Mouse (Mus musculus): Measurements from ENCODE around the gene Dlg2. TPM values are rescaled to one million over a fixed set of nuclear protein-coding genes. Genes with fewer than 3 reads are reported as not detected.

The Dlg2 gene
- polyA plus RNA-seq, 1 experiment from 2014 or later, result 3.8 TPM

- Histone ChIP-seq H3K36me3 (no peaks in the 10 kb centered on the region), H3K4me1 (peaks cover 9% of the 10 kb centered on the region), H3K27ac (no peak overlapping the region), H3K4me3 (no peak overlapping the region), H3K27me3 (ENCODE audit: insufficient read depth, poor library complexity, severe bottlenecking) (no peaks in the 10 kb centered on the region), H3K9me3 (no peaks in the 10 kb centered on the region)
- no peak for DNase-seq (ENCODE audit: low spot score)
- WGBS, result 68% methylated on average over 3 of the region's 3 CpGs
Measured at GRCm38 (mm10) chr7:92258701-92259100, 1782.2 kb downstream of the Dlg2 start.

DNA sequence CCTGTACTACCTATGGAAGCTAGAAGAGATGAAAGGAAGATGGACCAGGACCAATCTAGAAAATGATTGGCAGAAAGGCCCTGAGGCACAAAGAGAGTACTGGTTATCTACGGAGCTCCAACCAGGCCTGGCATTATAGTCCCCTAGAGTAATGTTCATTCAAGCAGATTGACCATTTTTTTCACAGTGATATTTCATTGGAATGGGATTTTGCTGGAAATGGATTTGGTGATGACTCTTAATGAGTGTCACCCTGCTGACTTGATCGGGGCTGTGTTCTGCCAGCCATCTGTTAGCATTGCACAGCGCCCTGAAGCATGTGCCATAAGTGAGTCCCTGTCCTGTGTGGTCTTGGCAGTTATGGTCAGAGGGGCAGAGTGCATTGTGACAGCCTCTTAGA lies 1787.9 kb downstream of the Dlg2 start:
- Histone ChIP-seq H3K27me3 (ENCODE audit: insufficient read depth, poor library complexity, severe bottlenecking) (no peaks in the 10 kb centered on the region), H3K9me3 (no peaks in the 10 kb centered on the region), H3K4me1 (no peaks in the 10 kb centered on the region), H3K36me3 (no peaks in the 10 kb centered on the region), H3K4me3 (no peak overlapping the region), H3K27ac (no peak overlapping the region)
- no peak for DNase-seq (ENCODE audit: low spot score)
- 90% methylated on average over 3 of the region's 3 CpGs for WGBS

GRCm38 (mm10) chr7:92264964-92265363 lies 1788.5 kb downstream of the Dlg2 start:
- Histone ChIP-seq H3K4me3 (no peak overlapping the region), H3K9me3 (no peaks in the 10 kb centered on the region), H3K27ac (no peak overlapping the region), H3K4me1 (no peaks in the 10 kb centered on the region), H3K36me3 (no peaks in the 10 kb centered on the region), H3K27me3 (ENCODE audit: insufficient read depth, poor library complexity, severe bottlenecking) (no peaks in the 10 kb centered on the region)
- DNase-seq (ENCODE audit: low spot score), result no peak

- H3K4me1 ChIP-seq, result peaks cover 4% of the 10 kb centered on the region; the same call in 1 of the 2 replicates
- H3K27ac ChIP-seq, result no peak overlapping the region
- H3K9me3 ChIP-seq, result no peaks in the 10 kb centered on the region
- H3K27me3 ChIP-seq (ENCODE audit: insufficient read depth, poor library complexity, severe bottlenecking), result no peaks in the 10 kb centered on the region
- WGBS, result 76% methylated on average over 4 of the region's 4 CpGs
- no peak for DNase-seq (ENCODE audit: low spot score)
- H3K36me3 ChIP-seq, result no peaks in the 10 kb centered on the region
- no peak overlapping the region for H3K4me3 ChIP-seq
Measured at GRCm38 (mm10) chr7:92275353-92275752, 1798.9 kb downstream of the Dlg2 start.

GRCm38 (mm10) chr7:92277629-92278028 lies 1801.2 kb downstream of the Dlg2 start:
- no peak overlapping the region for H3K27ac ChIP-seq
- no peaks in the 10 kb centered on the region for H3K9me3 ChIP-seq
- no peaks in the 10 kb centered on the region for H3K27me3 ChIP-seq (ENCODE audit: insufficient read depth, poor library complexity, severe bottlenecking)
- no peaks in the 10 kb centered on the region for H3K36me3 ChIP-seq
- H3K4me3 ChIP-seq, result no peak overlapping the region
- 62% methylated on average over 4 of the region's 4 CpGs for whole genome bisulfite sequencing
- peaks cover 11% of the 10 kb centered on the region; the same call in 1 of the 2 replicates for H3K4me1 ChIP-seq
- no peak for DNase-seq (ENCODE audit: low spot score)

DNA sequence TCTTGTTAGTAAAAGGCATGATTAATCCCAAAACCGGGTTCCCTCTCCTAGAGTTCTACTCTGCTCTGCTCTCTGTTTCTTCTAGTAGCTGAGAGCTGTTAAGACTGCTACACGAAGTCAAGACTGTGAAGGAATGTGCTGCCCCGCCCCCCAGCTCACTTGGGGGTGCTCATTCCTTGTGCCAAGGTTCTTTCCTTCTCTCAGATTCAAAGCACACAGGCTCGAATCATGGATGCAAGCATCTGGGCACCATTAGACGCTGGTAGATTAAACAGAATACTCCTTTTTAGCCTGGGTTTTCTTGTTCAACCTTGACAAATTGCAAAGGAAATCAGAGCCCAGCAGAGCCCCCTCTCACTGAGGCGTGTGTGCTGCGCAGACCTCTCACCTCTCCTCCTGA lies 1804.5 kb downstream of the Dlg2 start:
- Histone ChIP-seq H3K4me3 (no peak overlapping the region), H3K4me1 (peaks cover 11% of the 10 kb centered on the region; the same call in 1 of the 2 replicates), H3K27ac (no peak overlapping the region), H3K9me3 (no peaks in the 10 kb centered on the region), H3K27me3 (ENCODE audit: insufficient read depth, poor library complexity, severe bottlenecking) (no peaks in the 10 kb centered on the region), H3K36me3 (no peaks in the 10 kb centered on the region)
- DNase-seq (ENCODE audit: low spot score), result no peak
- WGBS, result 19% methylated on average over 7 of the region's 7 CpGs

DNA sequence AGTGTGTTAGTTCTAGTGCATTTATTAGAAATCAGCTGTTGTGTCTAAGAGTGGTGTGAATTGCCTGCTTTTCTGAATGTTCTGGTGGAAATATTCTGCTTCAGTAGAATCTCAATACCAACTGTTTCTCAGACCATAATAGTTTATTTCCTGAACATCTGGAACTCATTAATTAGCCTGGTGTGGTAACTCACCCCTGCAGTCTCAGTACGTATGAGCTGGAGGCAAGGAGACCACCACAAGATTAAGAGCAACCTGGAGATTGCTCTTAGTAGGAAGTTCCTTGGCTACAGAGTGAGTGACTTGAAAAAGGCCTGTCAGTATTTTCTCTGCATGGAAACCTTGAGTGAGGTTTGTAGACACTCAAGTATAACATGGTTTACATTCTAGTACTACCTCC lies 1810.6 kb downstream of the Dlg2 start:
- no peak for DNase-seq (ENCODE audit: low spot score)
- no peaks in the 10 kb centered on the region for H3K36me3 ChIP-seq
- H3K4me1 ChIP-seq, result no peaks in the 10 kb centered on the region
- WGBS, result 40% methylated on average over 1 of the region's 1 CpGs
- H3K27me3 ChIP-seq (ENCODE audit: insufficient read depth, poor library complexity, severe bottlenecking), result no peaks in the 10 kb centered on the region
- H3K9me3 ChIP-seq, result no peaks in the 10 kb centered on the region
- no peak overlapping the region for H3K4me3 ChIP-seq
- H3K27ac ChIP-seq, result no peak overlapping the region

DNA sequence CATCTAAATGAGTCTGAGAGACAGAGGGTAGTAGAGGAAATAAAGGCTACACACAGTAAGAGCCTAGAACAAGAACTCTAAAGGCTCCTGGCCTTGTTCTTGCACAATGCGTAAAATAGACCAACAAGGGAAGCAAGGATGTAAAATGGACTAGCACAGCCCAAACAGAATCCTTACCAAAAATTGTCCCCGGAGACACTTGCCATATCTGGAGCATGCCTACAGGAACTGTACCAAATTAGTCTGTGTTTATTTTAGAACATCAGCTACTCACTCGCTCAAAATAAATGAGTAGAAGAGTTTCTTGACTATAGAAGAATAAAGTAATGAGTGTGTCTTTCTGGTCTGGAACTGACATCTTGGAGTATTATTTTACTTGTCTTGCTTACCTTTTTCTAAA lies 1812.3 kb downstream of the Dlg2 start:
- H3K4me1 ChIP-seq, result no peaks in the 10 kb centered on the region
- no peaks in the 10 kb centered on the region for H3K9me3 ChIP-seq
- H3K27ac ChIP-seq, result no peak overlapping the region
- no peaks in the 10 kb centered on the region for H3K36me3 ChIP-seq
- no peak for DNase-seq (ENCODE audit: low spot score)
- 87% methylated on average over 3 of the region's 3 CpGs for WGBS
- H3K27me3 ChIP-seq (ENCODE audit: insufficient read depth, poor library complexity, severe bottlenecking), result no peaks in the 10 kb centered on the region
- no peak overlapping the region for H3K4me3 ChIP-seq

DNA sequence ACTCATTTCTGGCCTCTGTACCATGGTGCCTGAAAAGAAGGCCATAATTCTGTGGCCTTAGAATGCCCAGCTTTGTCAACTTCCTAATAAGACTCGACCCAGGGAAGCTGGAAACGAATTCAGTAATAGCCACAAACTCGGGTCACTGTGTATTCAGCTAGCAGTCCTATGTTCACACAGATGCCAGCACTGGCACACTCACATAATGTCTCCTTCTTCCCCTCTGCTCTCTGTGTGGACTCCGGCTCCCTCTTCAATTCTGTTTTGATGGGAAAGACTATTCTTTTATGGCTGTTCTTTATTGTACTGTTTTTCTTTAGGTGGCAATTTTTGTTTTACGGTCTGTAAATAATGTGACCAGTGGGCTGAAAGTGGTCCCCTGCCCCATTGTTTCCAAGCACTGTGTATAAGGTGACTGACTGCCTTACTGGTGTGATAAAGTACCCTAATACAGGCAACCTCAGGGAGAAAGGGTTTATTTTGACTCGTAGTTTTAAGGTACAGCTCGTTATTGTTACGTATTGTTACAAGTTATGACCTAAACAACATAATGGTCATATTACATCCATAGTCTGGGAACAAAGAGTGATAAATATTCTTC lies 1816.5 kb downstream of the Dlg2 start:
- Histone ChIP-seq H3K27ac (no peak overlapping the region), H3K4me1 (no peaks in the 10 kb centered on the region), H3K27me3 (ENCODE audit: insufficient read depth, poor library complexity, severe bottlenecking) (no peaks in the 10 kb centered on the region), H3K36me3 (no peaks in the 10 kb centered on the region), H3K4me3 (no peak overlapping the region), H3K9me3 (no peaks in the 10 kb centered on the region)
- DNase-seq (ENCODE audit: low spot score), result no peak
- WGBS, result 81% methylated on average over 8 of the region's 8 CpGs

GRCm38 (mm10) chr7:92301046-92301445 lies 1824.6 kb downstream of the Dlg2 start:
- H3K27me3 ChIP-seq (ENCODE audit: insufficient read depth, poor library complexity, severe bottlenecking), result no peaks in the 10 kb centered on the region
- no peak for DNase-seq (ENCODE audit: low spot score)
- no peak overlapping the region for H3K27ac ChIP-seq
- H3K4me1 ChIP-seq, result no peaks in the 10 kb centered on the region
- no peaks in the 10 kb centered on the region for H3K36me3 ChIP-seq
- no peak overlapping the region for H3K4me3 ChIP-seq
- WGBS, result 41% methylated on average over 2 of the region's 2 CpGs
- H3K9me3 ChIP-seq, result no peaks in the 10 kb centered on the region

DNA sequence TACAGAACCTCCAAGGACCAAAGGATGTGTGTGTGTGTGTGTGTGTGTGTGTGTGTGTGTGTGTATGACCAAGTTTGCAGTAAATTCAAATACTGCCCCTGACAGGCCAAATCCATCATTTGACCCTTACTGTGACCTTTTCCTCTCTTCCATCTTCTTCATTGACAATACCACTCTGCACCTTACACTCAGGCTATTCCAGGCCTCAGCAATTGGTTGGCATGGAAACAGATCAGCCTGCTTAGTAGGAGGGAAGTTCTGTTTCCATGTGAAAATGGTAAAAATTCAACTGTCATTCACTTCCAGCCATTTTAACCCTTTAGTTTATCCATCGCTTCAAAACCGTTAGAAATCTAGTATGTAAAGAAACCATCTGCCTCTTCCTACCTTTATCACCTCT lies 1831.2 kb downstream of the Dlg2 start:
- Histone ChIP-seq H3K36me3 (no peaks in the 10 kb centered on the region), H3K27me3 (ENCODE audit: insufficient read depth, poor library complexity, severe bottlenecking) (no peaks in the 10 kb centered on the region), H3K9me3 (no peaks in the 10 kb centered on the region), H3K4me1 (no peaks in the 10 kb centered on the region), H3K27ac (no peak overlapping the region), H3K4me3 (no peak overlapping the region)
- no peak for DNase-seq (ENCODE audit: low spot score)
- WGBS, result 81% methylated on average over 2 of the region's 2 CpGs

DNA sequence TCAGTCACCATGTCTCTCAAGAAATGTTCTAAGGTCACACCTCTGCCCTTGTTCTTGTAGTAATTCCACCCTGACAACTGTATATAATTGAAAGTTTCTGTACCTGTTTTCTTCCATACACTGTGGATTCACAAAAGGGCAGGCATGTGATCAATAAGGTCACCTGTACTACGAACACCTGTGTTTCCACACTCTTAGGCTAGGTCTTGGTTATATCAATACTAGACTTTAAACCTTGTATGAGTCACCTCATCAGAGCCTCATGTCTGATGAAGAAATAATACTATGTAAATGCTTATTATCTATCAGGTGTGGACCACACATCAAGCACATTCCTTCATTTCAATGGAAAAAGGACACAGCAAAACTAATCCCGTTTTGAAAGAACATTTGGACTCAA lies 1831.7 kb downstream of the Dlg2 start:
- WGBS, result 70% methylated on average over 2 of the region's 2 CpGs
- no peaks in the 10 kb centered on the region for H3K36me3 ChIP-seq
- DNase-seq (ENCODE audit: low spot score), result no peak
- H3K27ac ChIP-seq, result no peak overlapping the region
- no peaks in the 10 kb centered on the region for H3K4me1 ChIP-seq
- H3K27me3 ChIP-seq (ENCODE audit: insufficient read depth, poor library complexity, severe bottlenecking), result no peaks in the 10 kb centered on the region
- no peak overlapping the region for H3K4me3 ChIP-seq
- H3K9me3 ChIP-seq, result no peaks in the 10 kb centered on the region

DNA sequence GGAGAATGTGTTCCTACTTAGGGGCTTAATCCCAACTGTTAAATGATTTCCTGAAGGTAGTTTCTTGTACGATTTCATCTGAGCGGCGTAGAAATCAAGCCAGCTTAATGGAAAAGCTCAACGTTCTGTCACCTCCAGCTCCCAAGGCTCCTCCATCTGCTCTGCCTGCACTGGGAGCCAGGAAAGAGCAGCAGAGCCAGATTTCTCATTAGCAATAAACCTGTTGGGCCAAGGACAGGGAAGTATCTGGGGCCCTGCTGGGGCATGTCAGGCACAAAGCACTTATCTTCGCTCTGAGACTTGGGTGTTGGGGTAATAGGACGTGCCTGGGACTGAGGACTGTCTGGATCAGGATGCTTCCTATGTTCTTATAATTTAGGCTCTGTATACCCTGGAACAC lies 1839.9 kb downstream of the Dlg2 start:
- no peaks in the 10 kb centered on the region for H3K36me3 ChIP-seq
- H3K4me3 ChIP-seq, result no peak overlapping the region
- 78% methylated on average over 6 of the region's 6 CpGs for WGBS
- no peaks in the 10 kb centered on the region for H3K4me1 ChIP-seq
- no peaks in the 10 kb centered on the region for H3K9me3 ChIP-seq
- no peak overlapping the region for H3K27ac ChIP-seq
- DNase-seq (ENCODE audit: low spot score), result no peak
- no peaks in the 10 kb centered on the region for H3K27me3 ChIP-seq (ENCODE audit: insufficient read depth, poor library complexity, severe bottlenecking)

GRCm38 (mm10) chr7:92319469-92319868 lies 1843.0 kb downstream of the Dlg2 start:
- Histone ChIP-seq H3K4me3 (no peak overlapping the region), H3K36me3 (no peaks in the 10 kb centered on the region), H3K27me3 (ENCODE audit: insufficient read depth, poor library complexity, severe bottlenecking) (no peaks in the 10 kb centered on the region), H3K4me1 (no peaks in the 10 kb centered on the region), H3K9me3 (no peaks in the 10 kb centered on the region), H3K27ac (no peak overlapping the region)
- DNase-seq (ENCODE audit: low spot score), result no peak
- WGBS, result 43% methylated on average over 1 of the region's 1 CpGs
